Mouse (Mus musculus) cerebellum, adult 9-11 months (tissue): ENCODE data around the gene Rplp2.

ENCODE experiments used
- DNase-seq: peaks from one replicate; pipeline ENCODE4 v3.0.0; 2022

The Rplp2 gene

GRCm38 (mm10) chr7:141453636-141454035, 6.5 kb downstream of the Rplp2 start:
- DNase-seq, result no peak

DNA sequence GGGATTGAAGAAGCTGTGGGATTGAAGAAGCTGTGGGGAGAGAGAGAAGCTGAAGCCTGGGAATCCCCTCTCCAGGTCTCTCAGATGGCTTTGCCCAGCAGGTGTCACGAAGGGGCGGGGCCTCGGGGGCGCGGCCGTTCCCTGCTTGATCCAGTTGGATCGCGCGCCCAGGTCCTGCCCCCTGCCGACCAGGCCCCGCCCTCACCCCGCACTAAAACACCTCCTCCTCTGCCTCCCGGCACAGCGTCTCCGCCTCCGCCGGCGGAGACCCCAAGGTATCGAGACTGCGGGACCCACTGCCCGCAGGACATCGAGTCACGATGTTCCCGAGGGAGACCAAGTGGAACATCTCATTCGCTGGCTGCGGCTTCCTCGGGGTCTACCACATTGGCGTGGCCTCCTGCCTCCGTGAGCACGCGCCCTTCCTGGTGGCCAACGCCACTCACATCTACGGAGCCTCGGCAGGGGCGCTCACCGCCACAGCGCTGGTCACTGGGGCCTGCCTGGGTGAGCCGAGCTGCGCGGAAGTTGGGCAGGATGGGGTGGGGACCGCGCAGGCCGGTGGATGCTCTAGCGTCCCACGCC, 7.9 kb downstream of the Rplp2 start, which contains the start of gene Pnpla2:
Gene Pnpla2, plus strand, starts transcription at position 232 of the 585 bp plus-strand sequence.
- peak; percentile 91 for DNase-seq

- peak; percentile 87 for DNase-seq
Observed at GRCm38 (mm10) chr7:141455610-141456314, 8.6 kb downstream of the Rplp2 start.

GRCm38 (mm10) chr7:141456739-141457138, 9.6 kb downstream of the Rplp2 start:
- DNase-seq, result no peak

- peak; percentile 67 for DNase-seq
Observed at GRCm38 (mm10) chr7:141457236-141457635, 10.1 kb downstream of the Rplp2 start.

- DNase-seq, result peak; percentile 78
Observed at GRCm38 (mm10) chr7:141457986-141458660, 11.0 kb downstream of the Rplp2 start.

GRCm38 (mm10) chr7:141458661-141459060, 11.5 kb downstream of the Rplp2 start:
- DNase-seq, result no peak

DNA sequence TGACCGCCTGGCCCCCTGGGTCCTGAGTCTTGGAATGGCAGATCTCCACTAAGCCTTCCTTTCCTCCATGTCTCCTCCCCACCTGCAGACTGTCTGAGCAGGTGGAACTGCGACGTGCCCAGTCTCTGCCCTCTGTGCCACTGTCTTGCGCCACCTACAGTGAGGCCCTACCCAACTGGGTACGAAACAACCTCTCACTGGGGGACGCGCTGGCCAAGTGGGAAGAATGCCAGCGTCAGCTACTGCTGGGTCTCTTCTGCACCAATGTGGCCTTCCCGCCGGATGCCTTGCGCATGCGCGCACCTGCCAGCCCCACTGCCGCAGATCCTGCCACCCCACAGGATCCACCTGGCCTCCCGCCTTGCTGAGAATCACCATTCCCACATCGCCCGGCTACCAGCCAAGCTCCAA, 12.1 kb downstream of the Rplp2 start:
- peak; percentile 91 for DNase-seq

DNA sequence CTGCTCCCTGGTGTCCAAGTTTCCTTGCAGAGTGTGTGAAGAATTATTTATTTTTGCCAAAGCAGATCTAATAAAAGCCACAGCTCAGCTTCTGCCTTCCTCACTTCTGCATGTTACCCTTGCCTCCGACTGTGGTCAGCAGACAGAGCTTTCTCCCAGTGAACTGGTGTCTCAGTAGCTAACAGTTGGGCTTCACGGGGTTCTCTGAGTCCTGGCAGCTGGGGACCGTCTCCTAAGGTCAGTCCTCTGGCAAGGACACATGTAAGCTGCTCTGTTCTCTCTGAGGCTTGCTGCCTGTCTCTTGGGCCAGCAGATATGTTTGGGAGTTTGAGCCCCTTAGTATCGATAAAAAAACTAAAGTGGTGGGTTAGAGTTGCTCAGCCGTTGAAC, 12.8 kb downstream of the Rplp2 start:
- DNase-seq, result no peak

DNA sequence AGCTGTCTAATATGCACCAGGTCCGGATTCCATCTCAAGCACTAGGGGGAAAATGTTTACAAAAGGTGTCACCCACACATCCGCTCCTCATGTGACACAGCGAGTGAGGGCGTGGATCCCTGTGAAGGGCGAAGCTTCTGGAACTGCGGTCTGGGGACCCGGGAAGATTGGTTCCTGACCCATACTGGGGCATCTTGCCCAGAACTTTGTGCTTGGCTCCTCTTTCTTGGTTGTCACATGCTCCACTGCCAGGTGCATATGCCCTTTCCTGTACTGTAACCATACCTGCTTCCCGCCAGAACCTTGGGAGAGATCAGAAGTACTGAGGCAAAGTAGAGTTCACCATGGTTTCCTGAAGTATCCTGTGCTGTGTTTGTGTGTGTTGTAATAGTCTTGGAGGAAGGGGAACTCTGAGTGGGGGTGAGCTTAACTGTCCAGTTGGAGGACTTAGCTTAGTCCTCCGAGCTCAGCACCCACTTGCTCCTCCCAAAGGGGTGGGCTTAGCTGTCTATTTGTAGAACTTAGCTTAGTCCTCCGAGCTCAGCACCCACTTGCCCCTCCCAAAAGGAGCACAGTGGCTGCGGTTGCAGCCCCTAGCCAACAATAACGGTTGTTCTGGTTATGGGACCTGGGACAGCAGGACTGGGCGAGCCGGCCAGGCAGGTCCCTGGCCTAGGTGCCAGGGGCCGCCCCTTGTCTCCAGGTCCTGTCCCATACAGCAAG, 13.4 kb downstream of the Rplp2 start, which contains the start of gene Cracr2b:
Gene Cracr2b, plus strand, starts transcription at position 704 of the 723 bp plus-strand sequence.
- peak; percentile 75 for DNase-seq

DNA sequence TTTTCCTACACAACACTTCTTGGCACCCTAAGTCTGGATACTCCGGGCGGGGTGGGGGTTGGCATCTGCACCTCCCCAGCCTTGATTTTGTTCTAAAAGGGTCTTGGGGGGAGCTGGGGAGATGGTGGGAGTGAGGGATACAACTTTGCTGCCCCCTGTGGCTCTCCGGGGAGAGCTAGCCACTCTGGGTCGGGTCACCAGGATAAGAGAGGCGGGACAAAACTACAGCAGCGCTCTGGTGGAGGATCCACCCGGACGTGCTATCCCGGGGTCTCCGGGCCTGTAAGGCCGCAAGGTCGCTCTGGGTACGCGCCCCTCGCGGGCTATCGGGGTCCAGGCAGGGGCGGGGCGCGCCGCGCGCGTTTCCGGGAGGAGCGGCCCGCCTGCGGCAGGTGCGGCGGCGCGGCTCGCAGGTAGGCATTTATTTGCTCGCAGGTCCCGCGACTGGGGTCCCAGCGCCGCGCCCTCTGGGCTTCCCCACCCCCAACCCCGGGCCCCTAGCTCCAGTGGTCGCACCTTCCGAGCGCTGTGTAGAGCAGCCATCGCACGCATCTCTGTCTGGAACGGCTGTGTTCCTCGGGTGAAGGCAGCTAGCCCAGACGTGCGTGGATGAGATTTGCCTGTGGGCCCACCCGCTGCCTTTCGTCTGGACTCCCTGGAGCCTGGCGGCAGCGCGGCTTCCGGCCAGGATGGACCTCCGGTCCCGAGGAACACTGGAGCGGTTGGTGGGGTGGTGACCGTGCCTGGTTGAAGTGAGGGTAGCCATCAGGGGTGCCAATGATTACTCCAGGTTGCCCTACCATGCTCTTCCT, 14.6 kb downstream of the Rplp2 start:
- DNase-seq, result peak; percentile 66

DNA sequence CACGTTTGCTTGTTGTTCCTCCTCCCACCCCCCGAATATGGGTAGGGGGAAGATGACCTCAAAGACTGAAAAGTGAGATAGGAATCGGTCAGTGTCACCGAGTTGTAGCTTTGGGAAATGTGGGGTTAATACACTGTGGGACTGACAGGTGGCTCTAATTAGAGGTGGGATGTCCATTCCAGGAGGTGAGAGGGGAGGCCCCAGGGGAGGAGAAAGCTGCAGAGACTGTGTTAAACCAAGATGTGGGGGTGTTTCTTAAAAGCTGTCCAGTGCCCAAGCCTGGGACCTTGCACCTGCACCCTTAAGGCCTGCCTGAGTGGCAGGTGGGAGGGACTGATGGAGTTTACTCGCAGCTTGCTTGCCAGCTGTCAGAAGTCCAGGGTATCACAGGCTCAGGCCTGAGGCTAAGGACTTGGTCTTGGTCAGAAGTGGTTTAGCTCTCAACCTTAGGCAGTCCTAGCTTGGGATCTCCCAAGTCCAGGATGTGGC, 15.2 kb downstream of the Rplp2 start:
- DNase-seq, result peak; percentile 71

DNA sequence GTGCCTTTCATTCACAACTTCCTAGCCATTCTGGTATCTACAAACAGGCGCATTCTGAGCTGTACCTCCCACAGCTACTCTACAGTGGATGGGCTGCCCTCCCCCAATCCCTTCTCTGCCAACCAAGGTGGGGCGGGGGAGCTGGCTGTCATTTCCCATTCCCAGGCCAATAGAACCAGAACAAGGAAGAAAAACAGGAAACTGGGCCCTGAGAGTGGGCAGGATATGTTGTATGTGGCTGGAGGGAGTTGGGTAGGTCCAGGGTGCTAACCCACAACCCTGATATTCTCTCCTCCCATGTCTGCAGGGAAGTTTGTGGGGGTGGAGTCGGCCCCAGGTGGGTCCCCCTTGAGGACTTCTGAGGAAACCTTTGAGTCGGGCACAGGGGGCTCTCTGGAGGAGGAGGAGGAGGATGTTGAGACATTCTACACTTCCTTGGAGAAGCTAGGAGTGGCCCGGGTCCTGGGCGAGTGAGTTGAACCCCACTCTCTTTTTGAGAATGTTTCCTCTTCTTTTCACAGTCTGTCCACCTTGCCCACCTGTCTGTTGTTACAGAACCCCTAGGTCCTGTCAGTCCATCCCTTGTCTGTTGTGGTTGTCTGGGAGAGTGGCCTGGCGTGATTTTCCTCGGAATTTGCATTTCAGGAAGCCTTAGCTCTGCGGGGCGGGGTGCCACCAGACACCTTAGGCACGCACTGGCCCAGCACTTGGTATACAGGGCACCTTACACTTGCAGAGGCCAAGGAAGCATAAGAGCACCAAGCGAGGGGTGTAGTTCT, 16.8 kb downstream of the Rplp2 start:
- peak; percentile 52 for DNase-seq

GRCm38 (mm10) chr7:141464603-141465201, 17.5 kb downstream of the Rplp2 start:
- peak; percentile 57 for DNase-seq

- peak; percentile 68 for DNase-seq
Observed at GRCm38 (mm10) chr7:141465388-141466044, 18.3 kb downstream of the Rplp2 start.

DNA sequence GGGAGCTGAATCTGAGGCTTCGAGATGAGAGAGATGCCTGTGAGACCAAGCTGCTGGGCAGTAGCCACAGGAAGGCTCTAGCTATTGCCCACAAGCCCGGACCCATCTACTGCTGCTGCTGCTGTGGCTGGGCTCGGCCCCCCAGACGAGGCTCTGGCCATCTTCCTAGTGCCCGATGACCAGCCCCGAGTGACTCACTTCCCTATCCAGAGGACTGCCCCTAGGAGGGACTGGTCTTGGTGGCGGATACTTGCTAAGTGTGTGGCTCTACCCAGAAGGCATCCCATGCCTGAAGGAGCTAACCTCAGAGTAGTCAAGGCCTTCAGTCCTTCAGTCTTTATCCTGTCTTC, 18.9 kb downstream of the Rplp2 start:
- DNase-seq, result peak; percentile 59

GRCm38 (mm10) chr7:141466607-141467148, 19.5 kb downstream of the Rplp2 start:
- DNase-seq, result peak; percentile 75

DNA sequence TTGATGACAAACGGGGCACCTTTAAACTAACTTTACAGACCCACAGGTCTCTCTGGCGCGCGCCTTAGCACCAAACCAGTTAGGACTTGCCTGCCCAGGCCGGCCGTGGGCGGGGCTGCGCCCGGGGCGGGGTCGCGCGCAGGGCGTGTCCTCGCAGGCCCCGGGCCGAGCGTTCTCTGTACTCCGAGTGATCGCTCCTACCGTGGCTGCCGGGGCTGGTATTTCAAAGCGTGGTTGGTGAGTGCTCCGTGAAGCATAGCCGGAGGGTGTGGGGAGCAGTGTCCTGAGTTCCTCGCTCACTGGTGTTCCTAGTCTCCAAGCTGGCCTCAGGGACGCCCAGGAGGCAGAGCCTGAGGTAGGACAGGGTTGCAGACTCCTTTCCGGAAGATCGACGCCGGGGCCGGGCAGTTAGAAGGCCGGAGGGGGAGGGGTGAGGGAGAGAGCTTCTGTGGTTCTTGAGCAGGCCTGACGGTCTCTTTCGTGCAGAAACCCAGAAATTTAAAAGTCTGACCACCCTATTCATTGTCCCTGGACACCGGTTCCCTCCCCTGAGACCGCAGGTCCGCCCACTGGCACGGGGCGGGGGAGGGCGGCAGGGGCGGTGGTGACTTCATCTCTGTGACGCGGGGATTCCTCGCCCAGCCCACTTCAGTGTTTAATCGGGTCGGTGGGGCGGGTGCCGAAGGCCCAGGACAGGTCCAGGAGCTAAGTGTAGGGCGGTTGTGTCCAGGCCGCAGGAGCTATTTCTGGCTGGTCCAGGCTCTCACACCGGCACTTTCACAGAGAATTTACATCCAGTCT, 20.3 kb downstream of the Rplp2 start, which contains the start of gene Cd151:
Gene Cd151, plus strand, starts transcription at position 163 of the 801 bp plus-strand sequence.
- DNase-seq, result peak; percentile 84

DNA sequence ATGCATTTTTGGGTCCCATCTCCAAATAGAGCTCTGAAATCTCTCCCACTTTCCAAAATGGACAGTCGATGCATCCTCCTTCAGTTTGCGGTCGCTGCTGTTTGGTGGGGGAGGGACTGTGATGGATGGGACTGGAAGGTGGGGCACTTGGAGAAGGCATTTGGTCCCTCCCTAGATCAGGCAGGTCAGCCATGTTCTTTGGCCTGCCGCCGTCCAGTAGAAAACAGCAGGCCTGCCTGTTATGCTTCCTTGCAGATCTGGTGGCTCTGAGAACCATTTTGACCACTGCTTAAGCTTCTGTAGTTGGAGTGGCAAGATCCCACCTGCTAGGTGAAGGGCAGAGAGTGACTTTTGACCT, 21.0 kb downstream of the Rplp2 start:
- DNase-seq, result peak; percentile 60
